Mouse (Mus musculus) hindbrain, embryonic 12.5 days (tissue): Measurements from ENCODE around the gene Asns. TPM values are rescaled to one million over a fixed set of nuclear protein-coding genes. Genes with fewer than 3 reads are reported as not detected.
"Not testable (repeated sequence)": the region's sequence is repeated elsewhere in the genome, so short reads cannot be mapped to it uniquely, and the experiment has no call there.

Experiments used
- ATAC-seq: fragments of 200-750 bp; cut with Nextera tagmentation; 2 replicates; pipeline ENCODE4 v1.8.0; 2017; ENCODE audit warnings: moderate TSS enrichment; ENCODE audit not compliant: low FRiP score
- H3K27ac ChIP-seq: fragments of 300-500 bp; sonication (generic); 2 replicates; pipeline ENCODE4 v1.5.1; 2016; ENCODE audit warnings: mild to moderate bottlenecking
- H3K27me3 ChIP-seq: fragments of 300-500 bp; sonication (generic); 2 replicates; pipeline ENCODE4 v1.6.1; 2016; ENCODE audit warnings: mild to moderate bottlenecking
- H3K36me3 ChIP-seq: fragments of 300-500 bp; sonication (generic); 2 replicates; pipeline ENCODE4 v1.6.1; 2016; ENCODE audit warnings: mild to moderate bottlenecking
- H3K4me1 ChIP-seq: fragments of 300-500 bp; sonication (generic); 2 replicates; pipeline ENCODE4 v1.6.1; 2016
- H3K4me2 ChIP-seq: fragments of 300-500 bp; sonication (generic); replicated peaks from 2 replicates; pipeline ENCODE4 v1.6.1; 2016; ENCODE audit warnings: mild to moderate bottlenecking
- H3K4me3 ChIP-seq: fragments of 300-500 bp; sonication (generic); 2 replicates; pipeline ENCODE4 v1.5.1; 2016; ENCODE audit warnings: mild to moderate bottlenecking
- H3K9ac ChIP-seq: fragments of 300-500 bp; sonication (generic); 2 replicates; pipeline ENCODE4 v1.6.1; 2016; ENCODE audit warnings: mild to moderate bottlenecking, moderate library complexity
- H3K9me3 ChIP-seq: fragments of 300-500 bp; sonication (generic); replicated peaks from 2 replicates; pipeline ENCODE4 v1.6.1; 2016; ENCODE audit warnings: mild to moderate bottlenecking
- WGBS: fragments of 180-500 bp; shearing (Covaris S2); methylation state at CpG from one replicate; pipeline ENCODE4 v1.1.7; 2016; 5-methylcytosine and 5-hydroxymethylcytosine counted together
- polyA plus RNA-seq: library from polyadenylated mRNA; unstranded; fragments of >200 nt; fragmentation: Nextera tagmentation; extraction: Ambion mirVana; gene quantifications from 2 replicates; pipeline ENCODE4 v1.2.1, GENCODE M21; 2016

The Asns gene
- polyA plus RNA-seq, 1 experiment from 2014 or later = 41.8 TPM

- Histone ChIP-seq H3K27ac (no peak overlapping the region), H3K9ac (no peak overlapping the region), H3K27me3 (no peaks in the 10 kb centered on the region), H3K4me3 (no peak overlapping the region), H3K36me3 (no peaks in the 10 kb centered on the region), H3K9me3 (no peaks in the 10 kb centered on the region), H3K4me2 (no peak overlapping the region), H3K4me1 (no peaks in the 10 kb centered on the region)
- no peak for ATAC-seq
- 75% methylated on average over 3 of the region's 3 CpGs for WGBS
Observed at GRCm38 (mm10) chr6:7671429-7671828, 21.6 kb downstream of the Asns start.

GRCm38 (mm10) chr6:7670588-7670987 lies 22.5 kb downstream of the Asns start:
- ATAC-seq = no peak
- H3K9me3 ChIP-seq = no peaks in the 10 kb centered on the region
- no peak overlapping the region for H3K9ac ChIP-seq
- no peaks in the 10 kb centered on the region for H3K4me1 ChIP-seq
- H3K4me2 ChIP-seq = no peak overlapping the region
- H3K27me3 ChIP-seq = no peaks in the 10 kb centered on the region
- WGBS = 68% methylated on average over 3 of the region's 3 CpGs
- no peak overlapping the region for H3K27ac ChIP-seq
- H3K36me3 ChIP-seq = no peaks in the 10 kb centered on the region
- no peak overlapping the region for H3K4me3 ChIP-seq

GRCm38 (mm10) chr6:7669721-7670120 lies 23.3 kb downstream of the Asns start:
- no peaks in the 10 kb centered on the region for H3K9me3 ChIP-seq
- no peaks in the 10 kb centered on the region for H3K36me3 ChIP-seq
- no peak overlapping the region for H3K4me3 ChIP-seq
- no peak for ATAC-seq
- H3K27ac ChIP-seq = no peak overlapping the region
- no peaks in the 10 kb centered on the region for H3K27me3 ChIP-seq
- 87% methylated on average over 5 of the region's 5 CpGs for WGBS
- no peak overlapping the region for H3K4me2 ChIP-seq
- H3K4me1 ChIP-seq = no peaks in the 10 kb centered on the region
- no peak overlapping the region for H3K9ac ChIP-seq

GRCm38 (mm10) chr6:7668332-7668731 lies 24.7 kb downstream of the Asns start:
- no peaks in the 10 kb centered on the region for H3K27me3 ChIP-seq
- no peak overlapping the region for H3K4me2 ChIP-seq
- ATAC-seq = no peak
- H3K4me1 ChIP-seq = no peaks in the 10 kb centered on the region
- H3K36me3 ChIP-seq = no peaks in the 10 kb centered on the region
- H3K27ac ChIP-seq = no peak overlapping the region
- no peaks in the 10 kb centered on the region for H3K9me3 ChIP-seq
- WGBS = 85% methylated on average over 5 of the region's 5 CpGs
- H3K4me3 ChIP-seq = no peak overlapping the region
- no peak overlapping the region for H3K9ac ChIP-seq

- not testable (repeated sequence) for H3K4me3 ChIP-seq, H3K27ac ChIP-seq, H3K27me3 ChIP-seq, H3K36me3 ChIP-seq, ATAC-seq, H3K4me2 ChIP-seq, H3K9me3 ChIP-seq, H3K9ac ChIP-seq, H3K4me1 ChIP-seq
- 83% methylated on average over 3 of the region's 4 CpGs for WGBS
Observed at GRCm38 (mm10) chr6:7665902-7666301, 27.2 kb downstream of the Asns start.

- no peak for ATAC-seq
- Histone ChIP-seq H3K27me3 (no peaks in the 10 kb centered on the region), H3K27ac (no peak overlapping the region), H3K9me3 (no peaks in the 10 kb centered on the region), H3K9ac (no peak overlapping the region), H3K36me3 (no peaks in the 10 kb centered on the region), H3K4me1 (no peaks in the 10 kb centered on the region), H3K4me3 (no peak overlapping the region), H3K4me2 (no peak overlapping the region)
- 80% methylated on average over 4 of the region's 4 CpGs for WGBS
Observed at GRCm38 (mm10) chr6:7661455-7661854, 31.6 kb downstream of the Asns start.

- no peaks in the 10 kb centered on the region for H3K36me3 ChIP-seq
- no peaks in the 10 kb centered on the region for H3K9me3 ChIP-seq
- no peaks in the 10 kb centered on the region for H3K27me3 ChIP-seq
- H3K4me1 ChIP-seq = no peaks in the 10 kb centered on the region
- H3K4me3 ChIP-seq = no peak overlapping the region
- WGBS = 67% methylated on average over 5 of the region's 5 CpGs
- no peak overlapping the region for H3K9ac ChIP-seq
- no peak overlapping the region for H3K4me2 ChIP-seq
- ATAC-seq = 0 out of 2 replicates have a peak, but pooled peaks have one; percentile 19
- no peak overlapping the region for H3K27ac ChIP-seq
Observed at GRCm38 (mm10) chr6:7660377-7661080, 32.5 kb downstream of the Asns start.

- no peak for ATAC-seq
- H3K9me3 ChIP-seq = no peaks in the 10 kb centered on the region
Observed at GRCm38 (mm10) chr6:7656601-7657000, 36.5 kb downstream of the Asns start.

GRCm38 (mm10) chr6:7648458-7648857 lies 44.6 kb downstream of the Asns start:
- Histone ChIP-seq H3K9ac (no peak overlapping the region), H3K36me3 (no peaks in the 10 kb centered on the region), H3K4me2 (no peak overlapping the region), H3K4me1 (no peaks in the 10 kb centered on the region), H3K4me3 (no peak overlapping the region), H3K27ac (no peak overlapping the region), H3K9me3 (no peaks in the 10 kb centered on the region), H3K27me3 (no peaks in the 10 kb centered on the region)
- no peak for ATAC-seq

More at GRCm38 (mm10) chr6:7656601-7657000, 36.5 kb downstream of the Asns start:
- 97% methylated on average over 1 of the region's 1 CpGs for WGBS
- no peaks in the 10 kb centered on the region for H3K27me3 ChIP-seq
- H3K9ac ChIP-seq = no peak overlapping the region
- no peak overlapping the region for H3K4me2 ChIP-seq
- H3K27ac ChIP-seq = no peak overlapping the region
- no peak overlapping the region for H3K4me3 ChIP-seq
- H3K36me3 ChIP-seq = no peaks in the 10 kb centered on the region
- H3K4me1 ChIP-seq = no peaks in the 10 kb centered on the region

Other genes with a start within 250 kb of the Asns start
- 15.0 and 21.6 TPM in 2 replicates for gene Tac1, start 138.4 kb downstream of the Asns start, polyA plus RNA-seq
- gene C1galt1, start 151.6 kb upstream of the Asns start, polyA plus RNA-seq = 2.0 and 2.5 TPM in 2 replicates